Mouse (Mus musculus) intestine, embryonic 15.5 days (tissue): ENCODE measurements around the gene Gprc5c. TPM values are rescaled to one million over a fixed set of nuclear protein-coding genes. Genes with fewer than 3 reads are reported as not detected.

Experiments used
- ATAC-seq: fragments of 200-750 bp; cut with Nextera tagmentation; 2 replicates; pipeline ENCODE4 v1.8.0; 2017; ENCODE audit warnings: moderate TSS enrichment, moderate library complexity
- H3K27ac ChIP-seq: fragments of 300-500 bp; sonication (generic); 2 replicates; pipeline ENCODE4 v1.5.1; 2015; ENCODE audit warnings: mild to moderate bottlenecking, inconsistent platforms
- H3K27me3 ChIP-seq: fragments of 300-500 bp; sonication (generic); replicated peaks from 2 replicates; pipeline ENCODE4 v1.6.1; 2015; ENCODE audit warnings: inconsistent platforms
- H3K36me3 ChIP-seq: fragments of 300-500 bp; sonication (generic); 2 replicates; pipeline ENCODE4 v1.6.1; 2015; ENCODE audit warnings: inconsistent platforms
- H3K4me1 ChIP-seq: fragments of 300-500 bp; sonication (generic); replicated peaks from 2 replicates; pipeline ENCODE4 v1.6.1; 2015; ENCODE audit warnings: inconsistent platforms
- H3K4me2 ChIP-seq: fragments of 300-500 bp; sonication (generic); replicated peaks from 2 replicates; pipeline ENCODE4 v1.6.1; 2015; ENCODE audit warnings: mild to moderate bottlenecking, inconsistent platforms
- H3K4me3 ChIP-seq: fragments of 300-500 bp; sonication (generic); replicated peaks from 2 replicates; pipeline ENCODE4 v1.5.1; 2015; ENCODE audit warnings: inconsistent platforms
- H3K9ac ChIP-seq: fragments of 300-500 bp; sonication (generic); 2 replicates; pipeline ENCODE4 v1.6.1; 2015; ENCODE audit warnings: inconsistent platforms
- H3K9me3 ChIP-seq: fragments of 300-500 bp; sonication (generic); 2 replicates; pipeline ENCODE4 v1.6.1; 2016; ENCODE audit warnings: inconsistent platforms
- WGBS: fragments of 180-500 bp; shearing (Covaris S2); methylation state at CpG from one replicate; pipeline ENCODE4 v1.1.7; 2015; 5-methylcytosine and 5-hydroxymethylcytosine counted together
- polyA plus RNA-seq: library from polyadenylated mRNA; unstranded; fragments of >200 nt; fragmentation: Nextera tagmentation; extraction: Ambion mirVana; gene quantifications from 2 replicates; pipeline ENCODE4 v1.2.1, GENCODE M21; 2015

Gprc5c gene
- polyA plus RNA-seq, 1 experiment from 2014 or later: 16.0 TPM

DNA sequence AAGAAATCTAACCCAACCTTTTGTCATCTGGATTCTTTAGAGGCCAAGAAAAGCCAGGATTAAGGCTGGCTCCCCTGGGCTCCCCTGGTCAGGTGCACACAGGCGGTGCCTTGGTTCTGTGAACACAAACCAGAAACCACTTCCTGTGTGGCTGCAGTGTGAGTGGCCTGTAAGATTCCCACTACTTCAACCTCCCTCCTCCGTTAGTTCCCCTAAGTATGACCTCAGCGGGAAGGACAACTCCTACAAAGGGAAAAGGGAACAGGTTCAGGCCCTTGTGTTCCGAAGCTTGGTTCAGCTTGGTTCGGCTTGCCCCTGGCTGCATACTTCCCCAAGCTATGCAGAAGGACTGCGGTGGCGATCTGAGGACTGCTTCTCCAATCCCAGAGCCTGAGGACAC, 32.8 kb upstream of the Gprc5c start:
- no peaks in the 10 kb centered on the region for H3K36me3 ChIP-seq
- H3K27me3 ChIP-seq: no peaks in the 10 kb centered on the region
- no peak overlapping the region for H3K4me3 ChIP-seq
- H3K4me1 ChIP-seq: peaks cover 6% of the 10 kb centered on the region
- no peak overlapping the region for H3K27ac ChIP-seq
- no peak for ATAC-seq
- H3K4me2 ChIP-seq: no peak overlapping the region
- H3K9ac ChIP-seq: no peak overlapping the region
- WGBS: 88% methylated on average over 7 of the region's 7 CpGs
- no peaks in the 10 kb centered on the region for H3K9me3 ChIP-seq

DNA sequence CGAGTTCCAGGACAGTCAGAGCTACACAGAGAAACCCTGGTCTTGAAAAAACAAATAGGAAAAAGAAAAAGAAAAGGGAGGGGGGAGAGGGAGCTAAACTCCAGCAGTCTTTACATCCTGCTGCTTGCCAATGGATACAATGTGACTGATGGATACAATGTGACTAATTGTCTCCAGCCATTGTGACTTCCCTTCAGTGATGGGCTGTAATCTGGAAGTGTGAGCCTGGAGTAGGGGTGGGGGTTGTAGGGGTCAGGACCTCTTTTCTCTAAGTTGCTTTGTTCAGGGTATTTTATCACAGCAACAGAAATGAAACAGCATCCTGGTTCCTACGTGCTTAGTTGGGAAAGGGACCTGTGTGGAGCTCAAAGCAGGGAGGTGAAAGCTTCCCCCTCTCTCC, 31.8 kb upstream of the Gprc5c start:
- no peaks in the 10 kb centered on the region for H3K36me3 ChIP-seq
- H3K4me1 ChIP-seq: peaks cover 11% of the 10 kb centered on the region
- no peak for ATAC-seq
- no peak overlapping the region for H3K27ac ChIP-seq
- H3K9me3 ChIP-seq: no peaks in the 10 kb centered on the region
- H3K27me3 ChIP-seq: no peaks in the 10 kb centered on the region
- no peak overlapping the region for H3K4me3 ChIP-seq
- no peak overlapping the region for H3K4me2 ChIP-seq
- WGBS: 63% methylated on average over 2 of the region's 2 CpGs
- H3K9ac ChIP-seq: no peak overlapping the region

DNA sequence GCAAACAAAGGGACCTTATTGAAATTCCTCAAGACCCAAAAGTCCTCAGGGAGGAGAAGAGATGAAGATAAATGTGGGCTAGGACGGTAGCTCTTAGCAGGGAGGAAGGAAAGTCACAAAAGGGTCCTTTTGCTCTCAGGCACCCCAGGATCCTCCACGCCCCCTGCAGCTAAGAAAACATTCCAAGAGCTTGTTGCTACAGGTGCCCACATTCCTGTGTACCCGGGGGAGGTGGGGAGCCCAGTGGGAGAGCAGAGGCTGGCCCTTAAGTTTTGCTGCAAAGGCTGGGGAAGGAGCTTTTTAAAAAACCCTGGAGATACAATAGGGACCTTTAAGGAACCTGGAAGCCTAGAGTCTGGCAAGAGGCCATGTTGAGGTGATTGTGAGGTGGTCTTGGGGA, 30.5 kb upstream of the Gprc5c start:
- WGBS: 55% methylated on average over 3 of the region's 3 CpGs
- H3K4me3 ChIP-seq: no peak overlapping the region
- H3K9ac ChIP-seq: no peak overlapping the region
- peaks cover 11% of the 10 kb centered on the region for H3K4me1 ChIP-seq
- no peak overlapping the region for H3K4me2 ChIP-seq
- no peak overlapping the region for H3K27ac ChIP-seq
- no peaks in the 10 kb centered on the region for H3K36me3 ChIP-seq
- ATAC-seq: no peak
- no peaks in the 10 kb centered on the region for H3K27me3 ChIP-seq
- H3K9me3 ChIP-seq: no peaks in the 10 kb centered on the region

DNA sequence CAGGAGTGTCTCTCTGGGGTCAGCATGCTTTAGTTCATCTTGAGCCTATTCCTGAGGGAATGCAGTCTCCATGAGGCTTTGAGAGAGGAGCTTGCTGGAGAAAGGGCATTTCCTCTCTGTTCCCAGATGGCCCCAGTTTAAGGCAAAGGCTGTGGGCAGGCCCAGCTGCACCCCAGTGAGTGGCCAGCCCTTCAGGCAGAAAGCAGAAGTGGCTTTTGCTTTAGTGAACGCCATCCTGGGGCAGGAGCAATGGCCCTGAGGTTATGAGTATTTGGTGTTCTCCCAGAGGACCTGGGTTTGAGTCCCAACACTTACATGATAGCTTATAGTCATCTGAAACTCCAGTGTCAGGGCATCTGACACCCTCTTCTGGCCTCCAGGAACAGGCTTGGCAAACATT, 29.6 kb upstream of the Gprc5c start:
- H3K27ac ChIP-seq: no peak overlapping the region
- H3K4me2 ChIP-seq: no peak overlapping the region
- peaks cover 11% of the 10 kb centered on the region for H3K4me1 ChIP-seq
- H3K9me3 ChIP-seq: no peaks in the 10 kb centered on the region
- no peak overlapping the region for H3K4me3 ChIP-seq
- no peaks in the 10 kb centered on the region for H3K36me3 ChIP-seq
- 32% methylated on average over 1 of the region's 1 CpGs for WGBS
- H3K27me3 ChIP-seq: no peaks in the 10 kb centered on the region
- ATAC-seq: no peak
- H3K9ac ChIP-seq: no peak overlapping the region

DNA sequence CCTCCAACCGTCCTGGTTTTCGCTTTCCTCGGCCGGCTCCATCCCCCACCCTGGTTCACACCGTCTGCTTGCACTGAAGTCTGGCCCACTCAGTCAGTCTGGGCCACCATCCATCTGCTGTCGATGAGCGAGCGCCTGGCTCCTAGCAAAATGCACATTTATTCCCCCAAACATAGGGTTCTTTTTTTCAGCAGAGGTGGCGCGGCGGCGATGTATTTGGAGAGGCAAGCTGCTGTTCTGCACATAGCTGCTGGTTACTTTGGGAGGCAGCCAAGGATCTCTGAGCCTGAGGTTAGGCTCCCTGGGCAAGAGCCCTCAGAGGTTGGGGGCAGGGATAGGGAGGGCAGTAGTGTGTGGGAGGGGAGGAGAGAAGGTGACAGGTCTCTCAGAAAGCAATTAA, 28.2 kb upstream of the Gprc5c start:
- Histone ChIP-seq H3K9ac (no peak overlapping the region), H3K9me3 (no peaks in the 10 kb centered on the region), H3K27ac (no peak overlapping the region), H3K36me3 (no peaks in the 10 kb centered on the region), H3K4me1 (peaks cover 11% of the 10 kb centered on the region), H3K4me2 (peak overlapping the region; percentile 7; the same call in 1 of the 2 replicates), H3K4me3 (no peak overlapping the region), H3K27me3 (no peaks in the 10 kb centered on the region)
- no peak for ATAC-seq
- WGBS: 48% methylated on average over 12 of the region's 12 CpGs

DNA sequence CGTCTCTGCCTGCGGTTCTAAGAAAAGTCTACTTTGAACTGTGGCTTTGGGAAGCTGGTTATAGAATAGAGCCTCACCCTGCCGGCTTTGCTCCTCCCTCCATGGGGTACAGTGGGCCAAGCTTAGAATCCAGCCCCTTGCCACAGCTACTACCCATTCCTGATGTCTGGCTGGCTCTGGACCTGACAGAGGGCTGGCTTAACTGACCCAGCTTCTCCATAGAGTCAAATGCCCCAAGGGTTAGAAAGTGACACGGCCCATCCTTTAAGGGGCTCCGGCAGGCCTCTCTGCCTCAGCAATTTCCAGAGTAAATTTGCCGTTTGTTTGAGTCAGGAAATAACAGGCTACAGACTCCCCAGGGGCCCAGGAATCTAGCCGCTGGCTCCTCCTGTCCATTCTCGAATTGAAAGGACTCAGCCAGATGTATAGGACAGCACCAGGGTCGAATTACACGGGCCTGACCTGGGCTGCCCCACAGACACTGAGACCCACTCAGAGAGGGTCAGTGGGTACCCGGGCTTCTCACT, 27.7 kb upstream of the Gprc5c start:
- WGBS: 16% methylated on average over 11 of the region's 11 CpGs
- H3K27ac ChIP-seq: no peak overlapping the region
- no peaks in the 10 kb centered on the region for H3K36me3 ChIP-seq
- peaks cover 11% of the 10 kb centered on the region for H3K4me1 ChIP-seq
- no peak overlapping the region for H3K4me3 ChIP-seq
- no peak for ATAC-seq
- no peak overlapping the region for H3K4me2 ChIP-seq
- H3K9me3 ChIP-seq: no peaks in the 10 kb centered on the region
- H3K9ac ChIP-seq: no peak overlapping the region
- no peaks in the 10 kb centered on the region for H3K27me3 ChIP-seq

DNA sequence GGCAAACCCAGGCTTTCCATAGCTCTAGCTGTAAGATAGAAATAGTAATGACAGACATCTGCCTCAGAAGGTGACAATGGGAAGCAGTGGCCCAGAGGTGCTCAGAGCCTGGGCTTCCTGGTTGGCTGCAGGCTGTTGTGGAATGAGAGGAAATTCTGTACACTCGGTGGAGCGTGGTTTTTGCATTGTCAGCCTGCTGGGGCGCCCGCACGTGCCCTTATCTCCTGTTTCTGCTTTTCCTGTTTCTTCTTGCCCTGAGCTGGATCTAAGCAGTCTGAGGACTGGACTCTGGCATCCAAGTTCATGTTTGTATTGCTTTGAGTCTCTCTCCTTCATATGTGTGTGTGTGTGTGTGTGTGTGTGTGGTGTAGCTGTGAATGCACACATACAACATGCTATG, 24.3 kb upstream of the Gprc5c start:
- no peaks in the 10 kb centered on the region for H3K9me3 ChIP-seq
- peaks cover 31% of the 10 kb centered on the region for H3K4me1 ChIP-seq
- ATAC-seq: peak; percentile 31

DNA sequence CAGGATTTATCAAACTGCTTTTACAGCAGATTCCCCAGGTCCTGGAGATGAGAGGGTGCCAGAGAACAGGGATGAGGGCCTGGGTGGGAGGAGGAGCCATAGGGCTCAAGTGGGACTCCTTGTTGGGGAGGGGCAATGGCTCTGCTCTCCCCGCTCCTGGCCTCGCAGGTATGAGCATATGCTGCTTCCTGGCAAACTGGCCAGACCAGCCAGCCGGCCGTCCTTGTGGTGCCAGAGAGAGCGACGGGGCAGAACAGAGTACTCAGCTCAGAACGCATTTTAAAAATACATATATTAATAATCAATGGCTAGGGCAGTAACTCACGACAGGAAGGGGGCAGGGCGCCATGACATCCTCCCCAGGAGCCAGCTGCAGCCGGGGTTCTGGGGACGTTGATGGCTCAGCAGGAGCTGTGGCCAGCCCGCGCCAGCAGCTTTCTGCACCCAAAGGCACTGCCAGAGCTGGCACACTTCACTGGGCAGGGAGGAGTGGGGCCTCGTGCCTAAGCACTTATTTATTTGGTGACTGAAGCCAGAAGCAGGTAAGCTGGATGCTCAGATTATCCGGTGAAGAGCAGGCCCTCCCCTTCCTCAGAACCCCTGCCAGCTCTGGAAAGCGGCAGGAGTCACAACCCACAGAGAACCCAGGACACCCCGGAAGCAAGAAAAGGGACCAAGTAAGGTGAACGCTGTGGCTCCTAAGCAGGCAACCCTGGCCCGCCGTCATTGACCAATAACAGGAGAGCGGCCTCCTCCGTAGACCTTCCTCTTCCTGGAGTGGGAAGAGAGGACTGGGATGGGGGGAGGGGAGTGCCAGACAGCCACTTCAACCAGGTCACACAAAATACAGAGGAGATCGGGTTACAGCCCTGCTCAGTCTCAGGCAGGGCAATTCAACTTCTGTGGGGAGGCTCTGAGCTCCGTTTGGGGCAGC, 21.2 kb upstream of the Gprc5c start:
- Histone ChIP-seq H3K4me3 (peak overlapping the region; percentile 24), H3K9ac (0 out of 2 replicates have a peak overlapping the region, but pooled peaks have one; percentile 0), H3K27me3 (no peaks in the 10 kb centered on the region), H3K36me3 (no peaks in the 10 kb centered on the region), H3K9me3 (no peaks in the 10 kb centered on the region), H3K4me1 (peaks cover 22% of the 10 kb centered on the region), H3K4me2 (peak overlapping the region; percentile 72), H3K27ac (peak overlapping the region; percentile 66)
- ATAC-seq: peak; percentile 92
- WGBS: 6% methylated on average over 24 of the region's 24 CpGs

More for the DNA sequence above, 24.3 kb upstream of the Gprc5c start:
- no peak overlapping the region for H3K4me3 ChIP-seq
- H3K27ac ChIP-seq: no peak overlapping the region
- H3K4me2 ChIP-seq: no peak overlapping the region
- no peaks in the 10 kb centered on the region for H3K27me3 ChIP-seq
- no peak overlapping the region for H3K9ac ChIP-seq
- WGBS: 57% methylated on average over 5 of the region's 5 CpGs
- no peaks in the 10 kb centered on the region for H3K36me3 ChIP-seq

DNA sequence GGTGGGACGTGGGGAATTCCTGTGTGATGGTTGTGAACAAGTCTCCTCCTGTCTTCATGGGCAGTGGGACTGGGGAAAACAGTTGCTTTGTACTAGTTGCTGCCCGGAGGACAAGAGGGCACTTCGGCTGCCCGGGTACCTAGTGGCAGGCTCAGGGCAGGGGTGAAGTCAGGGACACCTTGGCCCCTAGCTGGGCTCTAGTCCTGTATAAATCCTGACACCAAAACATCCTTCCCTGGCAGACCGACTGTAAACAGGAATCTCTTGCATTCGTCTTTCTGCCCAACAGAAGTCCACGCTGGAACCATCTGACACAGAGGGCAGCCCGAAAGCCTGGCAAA, 20.5 kb upstream of the Gprc5c start:
- ATAC-seq: no peak
- H3K27ac ChIP-seq: peak overlapping the region; percentile 66
- WGBS: 19% methylated on average over 8 of the region's 8 CpGs
- peak overlapping the region; percentile 72 for H3K4me2 ChIP-seq
- H3K9me3 ChIP-seq: no peaks in the 10 kb centered on the region
- H3K27me3 ChIP-seq: no peaks in the 10 kb centered on the region
- H3K4me3 ChIP-seq: peak overlapping the region; percentile 24; the same call in 1 of the 2 replicates
- H3K9ac ChIP-seq: 0 out of 2 replicates have a peak overlapping the region, but pooled peaks have one; percentile 0
- H3K36me3 ChIP-seq: no peaks in the 10 kb centered on the region
- peaks cover 22% of the 10 kb centered on the region for H3K4me1 ChIP-seq

DNA sequence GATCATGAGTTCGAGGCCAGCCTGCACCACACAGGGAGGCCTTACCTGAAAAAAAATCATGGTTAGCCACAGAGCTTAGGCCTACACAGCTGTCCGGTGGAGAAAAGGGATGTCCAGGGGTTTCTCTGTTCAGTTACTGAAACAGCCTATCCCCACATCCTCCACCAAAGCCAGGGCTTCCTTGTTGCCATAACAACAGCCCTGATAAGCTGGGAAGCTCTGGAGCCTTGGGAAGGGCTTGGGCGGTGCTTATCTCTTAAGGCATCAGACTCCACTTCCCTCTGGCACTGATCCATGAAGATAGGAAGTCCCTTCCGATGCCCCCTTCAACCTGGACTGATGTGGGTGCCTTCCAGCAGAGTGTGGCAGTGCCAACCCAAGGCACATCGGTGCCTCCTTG, 17.8 kb upstream of the Gprc5c start:
- Histone ChIP-seq H3K27ac (no peak overlapping the region), H3K9ac (no peak overlapping the region), H3K27me3 (no peaks in the 10 kb centered on the region), H3K36me3 (no peaks in the 10 kb centered on the region), H3K4me2 (no peak overlapping the region), H3K4me3 (no peak overlapping the region), H3K9me3 (no peaks in the 10 kb centered on the region), H3K4me1 (peaks cover 22% of the 10 kb centered on the region)
- WGBS: 34% methylated on average over 5 of the region's 5 CpGs
- ATAC-seq: no peak

DNA sequence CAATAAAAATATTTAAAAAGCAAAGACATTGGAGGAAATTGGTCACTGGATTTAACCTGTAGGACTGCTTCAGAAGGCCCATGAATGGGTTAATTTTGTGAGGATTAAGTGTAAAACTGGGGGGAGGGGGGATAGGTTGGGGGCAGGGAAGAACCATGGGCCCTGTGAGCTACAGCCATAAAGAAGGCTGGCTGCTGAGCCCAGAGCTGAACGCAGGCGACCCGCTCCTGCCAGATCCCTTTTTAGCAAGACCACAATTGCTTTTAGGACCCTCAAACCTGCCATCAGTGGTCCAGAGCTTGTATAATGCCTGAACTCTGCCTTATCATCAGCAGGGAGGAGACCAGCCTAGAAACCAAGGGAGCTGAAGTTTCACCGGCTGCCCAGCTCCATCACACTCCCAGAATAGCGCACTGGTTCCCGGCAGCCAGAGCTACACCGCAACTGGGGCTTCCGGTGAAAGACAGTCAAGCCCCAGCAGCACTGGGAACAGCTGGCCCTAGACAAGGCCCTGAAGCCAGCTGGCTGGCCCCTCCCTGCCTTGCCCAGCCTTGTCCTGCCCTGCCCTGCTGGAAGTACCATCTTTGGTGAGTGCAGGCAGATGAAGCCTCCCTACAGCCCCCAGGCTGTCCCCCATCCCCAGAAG, 7.0 kb upstream of the Gprc5c start:
- peak; percentile 72 for ATAC-seq
- H3K4me2 ChIP-seq: peak overlapping the region; percentile 20; the same call in 1 of the 2 replicates
- WGBS: 15% methylated on average over 8 of the region's 8 CpGs
- H3K27ac ChIP-seq: no peak overlapping the region
- H3K9ac ChIP-seq: no peak overlapping the region
- no peaks in the 10 kb centered on the region for H3K27me3 ChIP-seq
- no peak overlapping the region for H3K4me3 ChIP-seq
- H3K36me3 ChIP-seq: no peaks in the 10 kb centered on the region
- H3K4me1 ChIP-seq: peaks cover 9% of the 10 kb centered on the region
- no peaks in the 10 kb centered on the region for H3K9me3 ChIP-seq

DNA sequence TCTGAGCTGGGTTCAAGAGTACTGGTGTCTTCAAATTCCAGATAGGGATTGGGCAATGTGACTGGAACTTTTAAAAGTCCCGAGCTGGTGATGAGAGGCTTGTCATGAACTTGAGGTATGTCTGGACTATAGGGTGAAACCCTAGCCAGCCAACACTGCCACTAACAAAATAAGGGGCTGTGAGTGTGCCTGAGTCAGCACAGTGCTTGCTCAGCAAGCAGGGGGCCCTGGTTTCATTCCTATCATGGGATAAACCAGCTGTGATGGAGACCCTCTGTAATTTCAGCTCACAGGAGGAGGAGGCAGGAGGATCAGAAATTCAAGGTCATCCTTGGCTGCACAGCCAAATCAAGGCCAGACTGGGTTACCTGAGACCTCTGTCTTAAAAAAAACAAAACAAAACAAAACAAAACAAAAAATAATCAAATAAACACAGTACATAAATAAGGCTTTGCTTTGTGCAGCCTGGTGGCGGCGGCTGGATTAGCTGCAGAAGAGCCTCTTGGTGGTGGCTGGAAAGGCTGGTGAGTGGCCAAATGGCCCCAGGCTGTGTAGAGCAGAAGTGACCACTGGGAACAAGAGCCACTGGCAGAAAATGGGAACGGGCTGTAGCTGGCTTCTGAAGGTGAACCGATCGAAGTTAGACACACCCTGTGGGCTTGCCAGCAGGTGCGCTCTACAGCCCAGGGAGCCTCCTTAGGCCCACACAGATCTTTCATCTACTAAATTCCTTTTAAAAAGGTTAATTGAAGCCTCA, 6.3 kb upstream of the Gprc5c start:
- Histone ChIP-seq H3K27me3 (no peaks in the 10 kb centered on the region), H3K9me3 (no peaks in the 10 kb centered on the region), H3K27ac (no peak overlapping the region), H3K4me3 (no peak overlapping the region), H3K36me3 (no peaks in the 10 kb centered on the region), H3K4me1 (peaks cover 15% of the 10 kb centered on the region), H3K9ac (no peak overlapping the region), H3K4me2 (no peak overlapping the region)
- 61% methylated on average over 7 of the region's 7 CpGs for WGBS
- 0 out of 2 replicates have a peak, but pooled peaks have one; percentile 11 for ATAC-seq
